Mouse (Mus musculus) MEL (cell line): ENCODE results near the gene Lpar3. TPM values are rescaled to one million over a fixed set of nuclear protein-coding genes. Genes with fewer than 3 reads are reported as not detected.

Experiments used
- DNase-seq: peaks from one replicate; pipeline ENCODE4 v3.0.0; 2011; ENCODE audit warnings: low read depth, low spot score
- H3K27ac ChIP-seq: 2 replicates; pipeline ENCODE4 v1.5.1; 2012; ENCODE audit warnings: low read depth, mild to moderate bottlenecking, control low read depth, low read length, moderate library complexity; ENCODE audit not compliant: control insufficient read depth
- H3K27me3 ChIP-seq, 2 experiments: fragments of 150-350 bp in 1 of 2; sonication (generic) in 1 of 2; 2 replicates each; pipeline ENCODE4 v1.6.1; 2012; ENCODE audit warnings: low read length in 2 of 2, mild to moderate bottlenecking in 2 of 2, improper control_type of control experiment in 1 of 2, moderate library complexity in 1 of 2; ENCODE audit not compliant: insufficient read depth in 2 of 2, control insufficient read depth in 1 of 2
- H3K36me3 ChIP-seq, 2 experiments: 2 replicates each; pipeline ENCODE4 v1.6.1; 2012 to 2014; ENCODE audit warnings: low read length in 2 of 2, improper control_type of control experiment in 1 of 2, inconsistent platforms in 1 of 2, mild to moderate bottlenecking in 1 of 2; ENCODE audit not compliant: insufficient read depth in 2 of 2, control insufficient read depth in 1 of 2
- H3K4me1 ChIP-seq, 2 experiments: fragments of 150-350 bp in 1 of 2; sonication (generic) in 1 of 2; 2 replicates each; pipeline ENCODE4 v1.6.1; 2012; ENCODE audit warnings: low read length in 2 of 2, improper control_type of control experiment in 1 of 2, mild to moderate bottlenecking in 1 of 2; ENCODE audit not compliant: insufficient read depth in 2 of 2, control insufficient read depth in 1 of 2
- H3K4me3 ChIP-seq, 2 experiments: fragments of 150-350 bp in 1 of 2; sonication (generic) in 1 of 2; 2 replicates each; pipeline ENCODE4 v1.5.1; 2012; ENCODE audit warnings: low read depth in 2 of 2, low read length in 2 of 2, mild to moderate bottlenecking in 2 of 2, moderate library complexity in 2 of 2, control low read depth in 1 of 2, improper control_type of control experiment in 1 of 2; ENCODE audit not compliant: control insufficient read depth in 1 of 2, insufficient read depth in 1 of 2
- H3K79me2 ChIP-seq: 2 replicates; pipeline ENCODE4 v1.6.1; 2012; ENCODE audit warnings: mild to moderate bottlenecking, low read length, moderate library complexity; ENCODE audit not compliant: control insufficient read depth, poor library complexity, insufficient read depth
- H3K9ac ChIP-seq: 2 replicates; pipeline ENCODE4 v1.6.1; 2012; ENCODE audit warnings: low read depth, mild to moderate bottlenecking, control low read depth, low read length, moderate library complexity; ENCODE audit not compliant: control insufficient read depth, poor library complexity, severe bottlenecking
- H3K9me3 ChIP-seq: fragments of 150-350 bp; sonication (generic); replicated peaks from 2 replicates; pipeline ENCODE4 v1.6.1; 2012; ENCODE audit warnings: mild to moderate bottlenecking, low read length, improper control_type of control experiment, moderate library complexity; ENCODE audit not compliant: insufficient read depth
- BHLHE40 ChIP-seq: IDR thresholded peaks from 2 replicates; pipeline ENCODE4 v1.6.1; 2012; ENCODE audit warnings: low read depth, mild to moderate bottlenecking, inconsistent platforms, low read length, improper control_type of control experiment, borderline replicate concordance
- CTCF ChIP-seq, 3 experiments: IDR thresholded peaks in 2 of 3; conservative IDR thresholded peaks in 1 of 3; 2 replicates each; pipeline ENCODE4 v1.5.1; 2011 to 2012; ENCODE audit warnings: low read length in 3 of 3, low read depth in 2 of 3, mild to moderate bottlenecking in 2 of 3, improper control_type of control experiment in 1 of 3, inconsistent platforms in 1 of 3, mixed read lengths in 1 of 3, moderate library complexity in 1 of 3; ENCODE audit not compliant: control insufficient read depth in 1 of 3, insufficient read depth in 1 of 3, poor library complexity in 1 of 3, severe bottlenecking in 1 of 3
- E2F4 ChIP-seq: IDR thresholded peaks from 2 replicates; pipeline ENCODE4 v1.6.1; 2011; ENCODE audit warnings: low read depth, low read length, improper control_type of control experiment, borderline replicate concordance
- ELF1 ChIP-seq: IDR thresholded peaks from 2 replicates; pipeline ENCODE4 v1.6.1; 2014; ENCODE audit warnings: low read depth, mild to moderate bottlenecking, inconsistent platforms, low read length, improper control_type of control experiment, moderate library complexity
- EP300 ChIP-seq, 2 experiments: IDR thresholded peaks; 2 replicates each; pipeline ENCODE4 v1.6.1; 2011; ENCODE audit warnings: improper control_type of control experiment in 2 of 2, low read length in 2 of 2, low read depth in 1 of 2, mild to moderate bottlenecking in 1 of 2
- JUND ChIP-seq: IDR thresholded peaks from 2 replicates; pipeline ENCODE4 v1.6.1; 2011; ENCODE audit warnings: low read depth, mild to moderate bottlenecking, improper control_type of control experiment, low read length
- KAT2A ChIP-seq: conservative IDR thresholded peaks from 2 replicates; pipeline ENCODE4 v1.6.1; 2012; ENCODE audit warnings: low read depth, low read length, improper control_type of control experiment, inconsistent platforms
- MAFK ChIP-seq: IDR thresholded peaks from 2 replicates; pipeline ENCODE4 v1.6.1; 2011; ENCODE audit warnings: low read depth, mild to moderate bottlenecking, low read length, improper control_type of control experiment, borderline replicate concordance
- MAX ChIP-seq: IDR thresholded peaks from 2 replicates; pipeline ENCODE4 v1.6.1; 2011; ENCODE audit warnings: low read length, improper control_type of control experiment
- MXI1 ChIP-seq: IDR thresholded peaks from 2 replicates; pipeline ENCODE4 v1.6.1; 2011; ENCODE audit warnings: mild to moderate bottlenecking, low read depth, low read length, improper control_type of control experiment
- NRF1 ChIP-seq: IDR thresholded peaks from 2 replicates; pipeline ENCODE4 v1.6.1; 2014; ENCODE audit warnings: low read depth, mild to moderate bottlenecking, inconsistent platforms, low read length, improper control_type of control experiment, moderate library complexity; ENCODE audit not compliant: poor library complexity, insufficient read depth, severe bottlenecking
- POLR2A ChIP-seq, 2 experiments: IDR thresholded peaks; 2 replicates each; pipeline ENCODE4 v1.6.1; 2011 to 2012; ENCODE audit warnings: low read length in 2 of 2, mild to moderate bottlenecking in 2 of 2, control low read depth in 1 of 2, improper control_type of control experiment in 1 of 2, low read depth in 1 of 2, moderate library complexity in 1 of 2; ENCODE audit not compliant: control insufficient read depth in 1 of 2, insufficient read depth in 1 of 2, poor library complexity in 1 of 2
- RAD21 ChIP-seq: IDR thresholded peaks from 2 replicates; pipeline ENCODE4 v1.6.1; 2011; ENCODE audit warnings: mild to moderate bottlenecking, low read depth, low read length, improper control_type of control experiment
- SMC3 ChIP-seq: IDR thresholded peaks from 2 replicates; pipeline ENCODE4 v1.6.1; 2011; ENCODE audit warnings: low read depth, low read length, improper control_type of control experiment
- UBTF ChIP-seq: IDR thresholded peaks from 2 replicates; pipeline ENCODE4 v1.6.1; 2012; ENCODE audit warnings: low read depth, mild to moderate bottlenecking, inconsistent platforms, low read length, improper control_type of control experiment, moderate library complexity, borderline replicate concordance; ENCODE audit not compliant: insufficient read depth
- ZC3H11A ChIP-seq: IDR thresholded peaks from 2 replicates; pipeline ENCODE4 v1.6.1; 2012; ENCODE audit warnings: low read depth, mild to moderate bottlenecking, inconsistent platforms, low read length, improper control_type of control experiment
- ZMIZ1 ChIP-seq: IDR thresholded peaks from 2 replicates; pipeline ENCODE4 v1.6.1; 2012; ENCODE audit warnings: low read depth, mild to moderate bottlenecking, inconsistent platforms, low read length, improper control_type of control experiment, moderate library complexity
- polyA plus RNA-seq, 2 experiments: library from polyadenylated mRNA; stranded (reverse) in 1 of 2; unstranded in 1 of 2; fragments of >175 nt in 1 of 2; fragments of >200 nt in 1 of 2; gene quantifications; 2 replicates each; pipeline versions ENCODE4 v1.2.1 to v1.2.4; 2012; ENCODE audit warnings: low replicate concordance in 2 of 2, low read depth in 1 of 2; ENCODE audit not compliant: insufficient read length in 2 of 2, insufficient read depth in 1 of 2, missing spikeins in 1 of 2
- total RNA-seq: library from RNA; depleted of rRNA; stranded (reverse); fragments of 300-350 nt; gene quantifications from 2 replicates; pipeline ENCODE4 v1.2.3, GENCODE M21; 2012

The Lpar3 gene
- total and polyA plus RNA-seq, 3 experiments = not detected

DNA sequence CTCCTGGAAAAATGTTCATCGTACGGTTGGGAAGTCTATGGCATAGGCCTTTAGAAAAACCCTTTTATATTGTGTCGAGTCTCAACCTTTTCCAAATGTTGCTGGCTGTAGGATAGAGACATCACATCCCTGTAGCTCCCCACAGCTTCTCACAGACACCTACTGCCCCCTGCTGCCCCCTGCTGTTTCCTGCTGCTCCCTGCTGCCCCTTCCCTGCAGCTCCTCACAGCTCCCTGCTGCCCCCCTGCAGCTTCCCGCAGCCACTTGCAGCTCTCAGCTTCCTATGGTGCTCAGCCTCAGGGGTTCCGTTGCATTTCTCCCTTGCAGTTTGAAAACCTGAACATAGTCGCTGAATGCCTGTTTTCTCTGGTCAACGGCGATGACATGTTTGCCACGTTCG, 30.8 kb upstream of the Lpar3 start:
- no peak overlapping the region for H3K27ac ChIP-seq
- no peak for TF ChIP-seq NRF1
- peak in 2 of 3 experiments; percentile 43; a peak in 5 of 6 replicates for TF ChIP-seq CTCF (IDR thresholded peaks at IDR 0.05 in 2 of 3, conservative IDR thresholded peaks at IDR 0.05 in 1 of 3; ENCODE audit: control insufficient read depth in 1 of 3, insufficient read depth in 1 of 3, low read depth in 2 of 3, low read length in 3 of 3, poor library complexity in 1 of 3, severe bottlenecking in 1 of 3)
- TF ChIP-seq ZC3H11A = no peak
- no peak for TF ChIP-seq KAT2A
- H3K36me3 ChIP-seq = no peaks in the 10 kb centered on the region
- no peaks in the 10 kb centered on the region for H3K9me3 ChIP-seq
- H3K79me2 ChIP-seq = no peaks in the 10 kb centered on the region
- H3K27me3 ChIP-seq = peaks cover 0 to 4% of the 10 kb centered on the region in 2 experiments; a peak in 2 of 4 replicates
- DNase-seq = peak; percentile 14
- H3K4me1 ChIP-seq = no peaks in the 10 kb centered on the region
- H3K4me3 ChIP-seq = no peak overlapping the region
- H3K9ac ChIP-seq = no peak overlapping the region

DNA sequence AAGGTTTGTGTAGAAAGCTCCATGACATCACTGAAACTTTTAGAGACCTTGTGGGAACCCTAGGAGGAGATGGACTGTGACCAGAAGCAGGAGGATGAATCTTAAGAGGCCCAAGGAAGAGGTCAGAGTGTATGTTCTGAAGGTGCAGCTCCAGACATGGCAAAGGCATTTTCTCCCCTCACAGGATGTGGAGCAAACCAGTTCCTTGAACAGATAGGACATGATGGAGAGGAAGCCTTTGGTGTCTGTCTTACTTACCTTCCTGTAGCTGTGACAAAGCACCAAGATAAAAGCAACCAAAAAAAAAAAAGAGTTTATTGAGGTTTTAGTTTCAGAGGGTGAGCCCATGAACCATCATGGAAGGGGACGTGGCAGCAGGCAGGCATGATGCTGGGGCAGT, 28.3 kb upstream of the Lpar3 start:
- H3K4me1 ChIP-seq = no peaks in the 10 kb centered on the region
- no peaks in the 10 kb centered on the region for H3K36me3 ChIP-seq
- no peak overlapping the region for H3K27ac ChIP-seq
- no peaks in the 10 kb centered on the region for H3K9me3 ChIP-seq
- H3K27me3 ChIP-seq = peaks cover 0 to 6% of the 10 kb centered on the region in 2 experiments; a peak in 2 of 4 replicates
- DNase-seq = no peak
- TF ChIP-seq UBTF (no peak), BHLHE40 (no peak), RAD21 (no peak), ELF1 (no peak), EP300 (IDR thresholded peaks at IDR 0.05; ENCODE audit: low read depth in 1 of 2, low read length in 2 of 2) (no peak), SMC3 (no peak), JUND (no peak), ZC3H11A (no peak), MXI1 (no peak), MAFK (no peak), MAX (no peak), POLR2A (IDR thresholded peaks at IDR 0.05; ENCODE audit: control insufficient read depth in 1 of 2, insufficient read depth in 1 of 2, low read depth in 1 of 2, low read length in 2 of 2, poor library complexity in 1 of 2) (no peak)
- no peaks in the 10 kb centered on the region for H3K79me2 ChIP-seq
- H3K4me3 ChIP-seq = no peak overlapping the region
- H3K9ac ChIP-seq = no peak overlapping the region

DNA sequence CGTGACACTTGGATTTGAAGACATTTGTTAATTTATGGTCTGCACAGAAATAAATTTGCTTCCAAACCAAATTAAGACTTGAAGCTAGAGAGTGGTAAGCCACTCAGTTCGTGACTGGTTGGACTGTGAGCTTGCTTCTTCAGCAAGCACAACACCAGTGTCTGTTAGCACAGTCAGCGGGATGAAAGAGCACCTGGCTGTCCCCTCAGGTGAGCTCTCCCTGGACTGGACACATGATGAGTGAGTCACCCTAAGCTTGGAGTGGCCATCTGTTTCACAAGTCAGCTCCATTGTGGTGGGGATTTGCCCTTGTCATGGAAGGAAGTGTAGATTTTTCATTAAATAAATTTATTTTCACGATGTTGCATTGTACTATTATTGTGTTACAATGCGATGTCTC, 25.6 kb upstream of the Lpar3 start:
- Histone ChIP-seq H3K9ac (no peak overlapping the region), H3K4me1 (no peaks in the 10 kb centered on the region), H3K9me3 (no peaks in the 10 kb centered on the region), H3K36me3 (no peaks in the 10 kb centered on the region), H3K79me2 (no peaks in the 10 kb centered on the region), H3K4me3 (no peak overlapping the region), H3K27ac (no peak overlapping the region), H3K27me3 (peaks cover 0 to 6% of the 10 kb centered on the region in 2 experiments; a peak in 2 of 4 replicates)
- TF ChIP-seq MAX (no peak), ZMIZ1 (no peak), E2F4 (no peak)
- no peak for DNase-seq
